Mouse (Mus musculus): ENCODE data around the gene Vip. TPM values are rescaled to one million over a fixed set of nuclear protein-coding genes. Genes with fewer than 3 reads are reported as not detected.
A peak's percentile ranks its signal among the peaks of the same experiment; 100 is the strongest.

Vip gene
- not detected for total RNA-seq (2021)
- long read RNA-seq, experiment 1: 0 reads
- long read RNA-seq, experiment 2: 0 reads

GRCm38 (mm10) chr10:5639112-5639511 is at the start of gene Vip:
Vip (plus strand) TSS chr10:5639218.
- peak; percentile 19 to 45 for DNase-seq
- intact Hi-C loops (cut with DNase I): loop anchor here (5.0 to 10.0 kb wide), 2 partner anchors 84 to 148 kb away; partner anchors contain the start of gene Syne1

GRCm38 (mm10) chr10:5591061-5591460 is 48.0 kb upstream of the Vip start:
- no peak for DNase-seq
- intact Hi-C loops (cut with DNase I): no loop called here

- DNase-seq: peak; percentile 23 to 29
- intact Hi-C loops (cut with DNase I): no loop called here
Observed at GRCm38 (mm10) chr10:5591996-5592395, 47.0 kb upstream of the Vip start.

GRCm38 (mm10) chr10:5593464-5593863 is 45.6 kb upstream of the Vip start, which contains the start of gene Myct1:
Myct1 (plus strand) TSS chr10:5593775.
- DNase-seq: no peak
- intact Hi-C loops (cut with DNase I): no loop called here

GRCm38 (mm10) chr10:5594457-5594856 is 44.6 kb upstream of the Vip start:
- no peak for DNase-seq
- intact Hi-C loops (cut with DNase I): no loop called here

- intact Hi-C loops (cut with DNase I): loop anchor here (5.0 kb wide), 1 partner anchor 79 kb away; no protein-coding TSS in a partner anchor
- DNase-seq: no peak
Observed at GRCm38 (mm10) chr10:5596559-5596958, 42.5 kb upstream of the Vip start.

GRCm38 (mm10) chr10:5600123-5600522 is 38.9 kb upstream of the Vip start:
- intact Hi-C loops (cut with DNase I): no loop called here
- DNase-seq: peak; percentile 53 to 81

- intact Hi-C loops (cut with DNase I): loop anchor here (2.0 kb wide), 2 partner anchors 29 to 185 kb away; no protein-coding TSS in a partner anchor
- no peak for DNase-seq
Observed at GRCm38 (mm10) chr10:5603512-5603911, 35.5 kb upstream of the Vip start.

- intact Hi-C loops (cut with DNase I): no loop called here
- no peak for DNase-seq
Observed at GRCm38 (mm10) chr10:5604371-5604770, 34.6 kb upstream of the Vip start.

DNA sequence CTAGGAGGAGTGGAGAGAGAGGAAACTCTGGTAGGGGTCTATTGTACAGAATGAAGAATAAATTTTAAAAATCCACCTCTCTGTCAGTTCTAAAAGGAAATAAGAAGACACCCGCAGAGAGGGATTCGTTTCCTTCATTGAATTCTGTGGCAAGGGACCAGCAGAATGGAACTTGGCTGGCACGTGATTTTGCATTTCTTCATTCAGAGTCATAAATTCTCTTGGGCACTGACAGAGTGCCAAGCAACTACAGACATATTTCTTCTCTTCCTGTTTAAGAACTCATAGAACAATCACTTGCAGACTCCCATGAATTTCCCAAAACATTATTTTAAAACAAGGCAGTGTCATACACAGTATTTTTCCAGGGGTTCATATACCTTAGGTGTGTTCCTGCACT is 30.1 kb upstream of the Vip start:
- DNase-seq: no peak
- intact Hi-C loops (cut with DNase I): no loop called here

- intact Hi-C loops (cut with DNase I): no loop called here
- no peak for DNase-seq
Observed at GRCm38 (mm10) chr10:5615186-5616040, 23.6 kb upstream of the Vip start.

GRCm38 (mm10) chr10:5626268-5626667 is 12.8 kb upstream of the Vip start:
- intact Hi-C loops (cut with DNase I): no loop called here
- no peak for DNase-seq

- DNase-seq: peak in 1 of 2 experiments; percentile 11
- intact Hi-C loops (cut with DNase I): loop anchor here (2.0 to 10.0 kb wide), 4 partner anchors 31 to 146 kb away; partner anchors contain the start of gene Syne1
Observed at GRCm38 (mm10) chr10:5633672-5634200, 5.3 kb upstream of the Vip start.

DNA sequence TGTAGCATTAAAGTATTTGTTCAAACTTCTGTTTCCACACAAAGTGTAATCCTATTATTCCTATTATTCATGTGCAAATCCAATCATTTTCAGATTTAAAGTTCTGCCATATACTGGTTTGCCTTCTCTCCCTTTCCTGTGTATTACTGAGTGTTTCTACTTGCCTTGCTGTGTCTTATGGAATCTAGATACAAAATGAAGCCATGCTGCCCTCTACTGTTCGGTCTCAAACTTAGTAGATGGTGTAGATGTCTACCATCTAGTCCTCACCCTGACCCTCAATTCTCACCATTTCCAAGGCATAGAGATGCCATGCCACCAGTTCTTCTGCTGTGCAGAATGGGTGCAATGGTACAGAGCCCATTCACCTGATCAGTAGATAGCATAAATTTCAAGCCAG is 4.7 kb upstream of the Vip start:
- peak; percentile 9 to 34 for DNase-seq
- intact Hi-C loops (cut with DNase I): loop anchor here (2.0 to 10.0 kb wide), 3 partner anchors 80 to 147 kb away; partner anchors contain the start of gene Syne1

GRCm38 (mm10) chr10:5637322-5637721 is 1.7 kb upstream of the Vip start:
- intact Hi-C loops (cut with DNase I): loop anchor here (5.0 to 10.0 kb wide), 2 partner anchors 83 to 150 kb away; partner anchors contain the start of gene Syne1
- DNase-seq: no peak

DNA sequence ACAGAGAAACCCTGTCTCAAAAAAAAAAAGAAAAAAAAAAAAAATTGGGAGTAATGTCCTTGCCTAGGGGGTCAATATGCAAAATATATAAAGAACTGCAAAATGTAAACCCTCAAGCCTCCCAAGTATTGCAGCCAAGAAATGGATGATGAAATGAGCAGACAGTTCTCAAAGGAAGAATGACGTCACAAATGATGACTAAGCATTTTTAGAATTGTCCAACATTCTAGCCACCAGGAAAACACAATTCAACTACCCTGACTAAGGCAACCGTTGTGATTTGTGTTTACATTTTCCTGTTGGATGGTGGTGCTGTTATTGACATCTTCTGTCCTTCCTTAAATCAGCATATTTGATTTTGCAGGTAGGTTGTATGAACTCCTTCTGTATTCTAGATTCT is 42.3 kb downstream of the Vip start:
- intact Hi-C loops (cut with DNase I): no loop called here
- DNase-seq: no peak

- intact Hi-C loops (cut with DNase I): no loop called here
- DNase-seq: no peak
Observed at GRCm38 (mm10) chr10:5685608-5686007, 46.6 kb downstream of the Vip start.

DNA sequence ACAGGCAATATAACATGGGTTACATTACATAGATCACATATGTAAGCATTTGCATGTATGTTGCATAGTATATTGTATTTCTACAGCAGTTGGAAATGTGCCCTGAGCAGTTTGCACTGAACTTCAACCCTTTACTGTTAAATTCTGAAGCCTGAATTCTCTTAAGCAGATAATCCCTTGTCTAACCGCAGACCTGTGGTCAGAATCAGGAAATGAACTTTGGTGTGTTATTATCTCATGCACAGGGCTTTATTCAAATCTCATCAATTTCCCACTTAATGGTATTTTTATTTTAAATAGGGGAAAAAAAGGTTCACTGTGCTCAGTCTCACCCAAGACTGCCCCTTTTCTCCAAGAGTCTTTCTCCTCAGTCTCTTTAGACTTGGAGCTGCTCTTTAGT is 55.3 kb downstream of the Vip start:
- DNase-seq: no peak
- intact Hi-C loops (cut with DNase I): no loop called here
